Mouse (Mus musculus): Measurements from ENCODE around the gene Pop4.
A peak's percentile ranks its signal among the peaks of the same experiment; 100 is the strongest.
"Not testable (repeated sequence)": the region's sequence is repeated elsewhere in the genome, so short reads cannot be mapped to it uniquely, and the experiment has no call there.

The Pop4 gene

DNA sequence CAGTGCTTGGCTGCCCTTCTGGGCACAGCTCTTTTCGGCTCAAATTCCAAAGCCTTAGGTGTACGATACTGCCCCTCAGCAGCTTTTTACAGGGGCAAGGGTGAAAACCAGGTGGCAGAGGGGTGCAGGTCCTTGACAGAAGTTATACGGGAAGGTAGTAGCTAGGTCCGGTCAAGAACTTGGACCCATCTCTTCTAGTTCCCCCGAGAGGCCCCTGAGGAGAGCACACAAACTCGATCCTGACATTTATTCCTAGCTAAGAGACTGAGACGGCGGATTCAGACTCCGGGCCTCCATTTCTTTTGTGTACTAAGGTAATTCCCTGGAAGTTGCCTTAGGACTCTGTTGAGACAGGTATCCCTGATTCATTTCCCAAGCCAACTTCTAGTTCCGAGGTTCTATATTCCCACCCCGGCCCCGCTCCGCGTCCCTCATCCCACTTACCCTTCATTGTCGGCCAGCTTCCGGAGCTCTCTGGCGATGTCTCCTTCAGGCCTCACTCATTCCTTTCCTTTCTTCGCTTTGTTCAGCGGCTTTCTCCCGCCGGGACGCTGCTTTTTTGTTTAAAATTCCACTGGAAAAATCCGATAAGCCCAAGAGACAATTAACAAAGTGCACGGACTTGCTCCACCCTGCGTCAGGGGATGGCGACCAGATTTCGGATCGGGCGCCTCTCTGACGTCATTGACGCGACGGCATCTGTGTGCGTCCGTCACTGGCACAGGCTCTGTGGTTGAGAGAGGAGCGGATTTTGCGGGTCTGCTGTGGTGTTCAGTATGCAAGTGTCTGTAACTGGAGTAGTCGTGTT, at the start of gene Pop4:
Gene Pop4, minus strand, starts transcription at position 721 of the 808 bp plus-strand sequence.
- peak; percentile 90 for DNase-seq

DNA sequence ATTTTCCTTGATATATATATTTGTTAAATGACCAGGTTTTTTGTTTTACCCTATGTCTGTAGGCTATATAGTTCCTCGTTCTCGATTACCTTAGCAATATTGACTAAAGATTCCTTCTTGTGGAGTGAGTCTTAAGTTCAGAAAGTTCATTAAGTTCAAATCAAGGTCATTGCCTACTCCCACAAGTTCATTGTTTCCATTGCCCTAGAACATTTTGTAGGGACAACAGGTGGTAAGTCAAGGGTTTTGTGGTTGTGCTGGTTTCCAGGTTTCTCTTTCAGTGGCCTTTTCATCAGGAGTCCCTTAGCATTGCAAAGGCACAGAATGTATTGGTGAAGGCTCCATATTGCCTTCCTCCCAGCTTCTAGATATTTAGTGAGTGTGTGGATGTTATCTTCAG, 49.4 kb upstream of the Pop4 start:
- no peak for DNase-seq

DNA sequence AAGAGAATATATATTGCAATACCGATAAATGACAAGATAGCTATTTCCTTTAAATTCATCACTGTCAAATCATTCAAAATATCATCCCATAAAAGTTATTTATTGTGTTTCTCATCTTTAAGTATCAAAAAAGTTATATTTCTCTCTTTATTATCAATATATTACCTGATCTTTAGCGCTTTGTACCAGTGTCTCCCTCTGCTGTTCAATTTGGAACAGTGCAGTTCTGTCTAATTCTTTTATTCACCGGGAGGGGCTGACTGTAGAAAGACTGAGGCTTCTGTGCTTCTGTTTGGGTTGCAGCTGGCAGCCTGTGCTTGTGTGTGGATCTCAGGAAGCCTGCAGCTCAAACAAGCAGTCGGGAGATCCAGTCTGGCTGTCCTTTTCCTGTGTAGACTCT, 11.0 kb upstream of the Pop4 start:
- DNase-seq: not testable (repeated sequence)

DNA sequence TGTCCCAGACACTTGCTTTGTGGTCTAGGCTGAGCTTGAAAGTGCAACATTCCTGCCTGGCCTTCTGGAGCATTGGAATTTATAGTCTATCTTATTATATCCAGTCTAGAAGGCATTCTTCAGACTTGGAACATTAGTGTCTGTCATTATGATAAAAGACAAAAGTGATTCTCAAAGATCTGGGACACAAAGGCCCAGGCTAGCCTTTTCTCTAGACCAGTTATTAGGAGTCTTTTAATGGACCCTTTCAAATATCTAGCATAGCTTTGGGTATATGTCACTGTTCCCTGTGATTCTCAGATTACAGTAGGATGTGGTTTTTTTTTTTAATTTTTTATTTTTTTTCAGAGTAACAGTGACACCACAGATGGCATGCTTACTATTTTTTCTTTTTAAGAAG, 1.3 kb upstream of the Pop4 start:
- no peak for DNase-seq

DNA sequence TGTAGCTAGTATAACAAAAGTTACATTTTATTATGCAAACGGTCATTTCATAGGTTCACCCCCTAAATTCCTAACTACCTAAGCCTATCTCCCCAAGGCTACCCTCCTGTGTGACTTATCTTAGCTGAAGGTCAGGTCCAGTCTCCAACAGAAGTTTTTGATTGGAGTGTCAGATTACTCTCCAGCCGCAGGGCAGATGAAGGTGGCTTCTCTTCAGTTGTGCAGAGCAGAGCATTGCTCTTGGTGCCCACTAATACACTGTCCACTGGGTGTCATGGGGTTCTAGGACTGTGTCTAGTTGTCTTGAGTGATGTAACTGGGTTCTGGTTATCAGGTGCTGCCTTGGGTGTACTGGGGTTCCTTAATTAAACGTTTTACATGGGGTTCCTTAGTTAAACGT, 636 bp upstream of the Pop4 start:
- DNase-seq: no peak

DNA sequence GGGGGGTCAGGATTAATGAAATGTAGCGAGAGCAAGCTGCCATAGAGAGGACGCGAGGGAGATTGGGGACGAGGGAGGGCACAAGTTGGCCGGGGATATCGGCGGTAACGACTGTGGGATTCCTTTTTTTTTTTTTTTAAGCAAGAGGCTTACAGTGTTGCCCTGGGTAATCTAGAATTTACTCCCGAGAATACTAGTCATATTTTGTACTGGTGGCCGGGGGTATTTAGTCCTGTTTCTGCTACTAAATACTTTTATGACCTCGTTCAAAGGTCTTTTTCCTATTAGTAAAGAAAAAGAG, 238 bp upstream of the Pop4 start:
- no peak for DNase-seq

DNA sequence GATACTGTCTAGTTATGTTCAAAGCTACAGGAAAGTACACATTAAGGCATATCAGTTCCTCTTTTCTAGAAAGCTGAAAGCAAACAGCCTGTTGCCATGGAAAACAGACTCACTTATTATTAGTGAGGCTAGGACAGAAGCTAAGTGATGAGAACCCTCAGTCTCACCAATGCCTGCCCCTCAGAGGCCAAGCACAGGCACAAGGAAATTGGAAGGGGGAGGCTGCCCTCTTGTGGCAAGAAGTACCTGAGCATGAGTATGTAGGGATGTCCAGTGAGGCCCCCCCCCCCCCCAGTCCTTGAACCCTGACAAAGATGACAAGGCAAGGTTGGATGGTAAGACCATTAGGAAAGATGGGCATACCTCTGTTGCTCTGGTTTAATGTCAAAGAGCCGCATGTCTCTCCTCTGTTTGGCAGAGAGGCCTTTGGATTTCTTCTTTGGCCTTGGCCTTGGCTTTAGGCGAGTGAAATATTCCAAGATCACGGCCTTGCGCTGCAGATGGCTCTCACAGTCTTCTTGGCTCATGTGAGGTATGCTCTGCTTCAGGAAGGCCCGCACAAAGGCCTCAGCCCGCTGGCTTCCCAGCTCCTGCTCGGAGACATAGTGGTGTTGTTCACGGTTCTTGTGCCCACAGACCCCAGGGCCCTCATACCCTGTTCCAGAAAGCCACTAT, 4.1 kb downstream of the Pop4 start:
- DNase-seq: peak; percentile 73

DNA sequence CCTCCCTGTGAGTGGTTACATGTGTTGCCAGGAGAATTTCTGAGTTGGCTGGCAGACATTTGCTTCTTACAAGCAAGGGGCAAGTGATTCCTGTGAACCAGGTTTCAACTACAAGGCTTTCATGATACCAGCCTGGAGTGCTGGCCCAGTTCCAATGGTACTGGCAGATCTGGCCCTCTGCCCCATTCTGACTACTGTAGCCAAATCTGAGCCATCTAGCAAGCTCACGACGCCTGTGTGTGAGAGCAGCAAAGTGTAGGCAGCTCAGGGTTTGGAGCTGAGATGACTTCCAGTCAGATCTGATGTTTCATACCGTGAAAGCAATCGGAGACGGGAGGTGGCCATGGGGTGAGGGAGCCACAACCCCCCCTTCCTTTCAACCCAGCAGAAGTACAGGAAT, 8.8 kb downstream of the Pop4 start:
- peak; percentile 77 for DNase-seq

DNA sequence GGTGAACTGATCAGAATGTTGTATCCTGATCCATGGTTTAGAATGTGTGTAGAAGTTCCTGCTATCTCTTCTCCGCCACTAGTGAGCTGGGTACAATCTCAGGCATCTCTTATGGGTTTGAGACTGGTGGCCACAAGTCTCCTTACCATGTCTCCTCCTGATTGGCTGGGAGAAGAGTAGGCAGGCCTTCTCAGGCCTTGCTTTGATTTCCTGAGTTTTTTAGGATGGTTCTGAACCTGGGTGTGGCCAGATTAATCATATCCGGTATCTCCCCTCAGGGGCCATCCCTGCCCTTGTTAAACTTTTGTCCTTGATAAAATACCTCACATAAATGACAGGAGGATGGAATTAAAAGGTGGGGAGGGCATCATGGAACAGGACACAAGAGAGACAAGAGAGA, 11.6 kb downstream of the Pop4 start:
- DNase-seq: no peak

DNA sequence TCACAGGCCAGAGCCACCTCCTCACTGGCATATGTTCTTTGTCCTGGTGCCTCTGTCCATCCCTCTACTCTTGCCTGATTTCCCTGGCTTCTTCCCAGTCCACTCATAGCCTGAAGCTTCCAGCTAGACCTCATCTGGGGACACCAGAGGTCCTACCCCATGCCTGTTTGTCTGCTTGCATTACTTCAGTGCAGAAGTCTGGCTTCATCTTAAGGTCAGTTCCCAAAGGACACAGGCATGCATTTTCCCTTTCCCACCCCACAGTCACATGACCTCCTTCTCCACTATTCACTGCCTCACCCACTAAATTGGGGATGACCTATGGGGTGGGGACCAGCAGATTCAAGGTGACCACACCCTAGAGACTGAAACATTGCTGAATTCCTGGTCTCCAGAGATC, 17.8 kb downstream of the Pop4 start:
- no peak for DNase-seq

DNA sequence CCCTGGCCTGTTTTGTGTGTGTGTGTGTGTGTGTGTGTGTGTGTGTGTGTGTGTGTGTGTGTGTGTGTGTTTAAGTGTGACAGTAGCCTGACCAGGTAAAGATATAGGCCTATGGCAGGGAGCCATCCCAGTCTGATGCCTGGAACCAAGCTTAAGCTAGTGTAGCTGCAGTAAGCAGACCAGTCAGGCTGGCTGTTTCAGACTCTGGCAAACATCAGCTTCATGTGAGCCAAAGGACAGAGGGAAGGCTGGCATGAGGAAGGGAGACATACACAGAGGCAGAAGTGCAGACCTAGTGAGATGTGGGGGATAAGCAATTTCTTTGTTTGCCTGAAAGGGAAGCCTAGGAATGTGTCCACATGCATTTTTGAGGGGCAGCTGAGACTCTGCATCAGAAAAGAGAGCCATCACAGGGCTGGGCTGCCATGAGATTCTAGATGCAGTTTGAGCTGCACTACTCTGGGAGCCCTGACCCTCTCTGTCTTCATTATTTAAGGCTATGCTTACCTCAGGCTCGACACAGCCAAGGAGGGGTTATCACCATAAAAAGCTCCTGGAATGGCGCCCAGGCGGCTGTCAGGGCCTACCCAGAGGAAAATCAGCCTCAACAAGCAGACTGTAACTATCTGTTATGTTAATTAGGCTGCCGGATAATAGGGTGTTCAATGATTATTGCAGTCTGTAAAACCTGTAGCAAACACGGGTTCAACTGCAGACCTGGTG, 19.6 kb downstream of the Pop4 start:
- no peak for DNase-seq

DNA sequence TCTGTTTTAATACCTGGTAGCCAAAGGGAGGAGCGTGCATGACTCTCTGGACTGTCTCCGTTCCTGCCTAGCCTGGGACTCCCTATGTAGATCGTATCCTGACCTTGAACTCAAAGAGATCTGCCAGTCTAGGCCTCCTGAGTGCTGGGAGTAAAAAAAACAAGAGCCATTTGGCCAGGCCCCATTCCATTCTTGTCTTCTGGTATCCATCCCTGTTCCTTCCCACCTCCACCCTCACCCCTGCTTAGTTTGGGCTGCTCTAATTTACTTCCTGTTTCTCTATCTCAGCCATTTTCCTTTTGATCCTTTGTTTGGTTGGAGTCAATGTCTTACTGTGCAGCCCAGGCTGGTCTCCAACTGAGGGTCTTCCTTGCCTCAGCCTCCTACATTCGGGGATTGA, 28.8 kb downstream of the Pop4 start:
- no peak for DNase-seq

DNA sequence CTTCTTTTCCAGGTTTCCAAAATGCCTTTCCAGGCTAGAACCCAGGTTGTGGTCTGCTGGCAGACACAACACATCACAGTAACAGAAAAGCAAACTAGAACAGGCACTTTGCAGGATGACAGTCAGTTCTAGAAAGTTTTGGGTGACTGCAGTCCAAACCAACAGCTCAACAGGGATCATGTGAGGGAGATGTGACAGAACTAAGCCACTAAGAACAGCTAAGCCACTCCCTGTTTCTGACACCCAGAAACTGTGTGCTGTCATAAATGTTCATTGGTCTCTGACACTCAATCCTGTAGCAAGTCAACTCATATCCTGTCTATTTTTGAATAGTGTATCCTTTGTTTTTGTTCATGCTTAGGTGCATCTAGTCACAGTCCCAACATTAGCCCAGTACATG, 34.1 kb downstream of the Pop4 start:
- DNase-seq: no peak

DNA sequence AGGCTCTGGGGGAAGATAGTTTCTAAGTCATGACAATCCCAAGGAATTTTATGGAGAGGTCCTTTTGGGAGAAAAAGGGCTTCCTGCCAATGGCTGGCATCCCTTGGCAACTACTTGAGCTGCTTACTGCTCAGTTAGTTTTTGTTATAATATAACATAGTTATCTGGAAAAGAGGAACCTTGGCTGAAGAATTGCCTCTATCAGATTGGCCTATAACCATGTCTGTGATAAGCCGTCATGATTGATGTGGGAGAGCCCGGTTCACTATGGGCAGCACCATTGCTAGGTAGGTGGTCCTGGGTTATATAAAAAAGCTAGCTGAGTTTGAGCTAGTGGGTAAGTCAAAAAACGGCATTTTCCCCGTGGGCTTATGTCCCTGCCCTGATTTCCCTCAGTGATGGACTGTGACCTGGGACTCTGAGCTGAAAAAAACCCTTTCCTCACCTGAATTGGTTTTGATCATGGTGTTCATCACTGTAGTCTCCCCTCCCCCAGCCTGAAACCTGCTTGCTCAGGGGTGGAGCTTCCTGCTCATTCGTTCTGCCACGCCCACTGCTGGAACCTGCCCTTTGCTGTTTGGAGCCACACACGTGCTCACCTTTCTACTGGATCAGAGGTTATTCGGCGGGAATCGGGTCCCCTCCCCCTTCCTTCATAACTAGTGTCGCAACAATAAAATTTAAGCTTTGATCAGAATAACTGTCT, 34.7 kb downstream of the Pop4 start:
- no peak for DNase-seq

DNA sequence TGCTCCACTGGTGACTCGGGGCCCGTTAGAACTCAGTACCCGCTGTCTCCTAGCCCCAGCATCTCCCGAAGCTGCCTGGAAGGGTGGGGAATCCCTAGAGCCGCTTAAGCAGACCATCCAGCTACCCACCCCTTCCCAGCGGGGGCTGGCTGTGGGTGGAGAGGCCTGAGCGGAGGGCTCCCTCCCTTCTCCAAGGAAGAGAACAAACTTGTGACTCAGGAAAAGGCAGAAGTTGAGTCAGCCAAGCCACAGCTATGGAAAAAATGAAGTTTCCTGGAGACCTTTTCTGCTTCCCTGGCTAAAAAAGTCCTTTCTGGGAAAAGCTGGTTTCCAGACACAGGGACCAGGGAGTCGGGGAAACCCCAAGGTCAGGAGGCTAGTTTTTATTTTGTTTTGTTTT, 40.9 kb downstream of the Pop4 start:
- peak; percentile 35 for DNase-seq

DNA sequence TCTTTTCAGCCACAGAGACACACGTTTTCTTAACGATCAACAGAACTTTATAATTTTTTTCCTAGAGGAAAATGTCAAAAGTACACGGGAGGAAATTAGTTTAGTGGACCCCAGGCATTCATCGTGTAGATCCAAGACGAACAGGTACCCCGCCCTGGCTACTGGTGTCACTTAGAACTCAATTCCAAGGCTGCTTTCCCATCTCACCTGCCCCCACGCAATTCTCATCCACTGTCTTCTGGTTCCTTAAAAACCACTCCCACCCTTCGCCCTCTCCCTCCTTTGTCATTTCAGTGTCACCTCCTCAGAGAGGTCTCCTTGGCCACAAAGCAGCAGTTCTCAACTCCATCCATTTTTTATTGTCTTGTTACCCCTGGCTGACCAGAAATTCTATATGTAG, 42.9 kb downstream of the Pop4 start:
- DNase-seq: peak; percentile 59

DNA sequence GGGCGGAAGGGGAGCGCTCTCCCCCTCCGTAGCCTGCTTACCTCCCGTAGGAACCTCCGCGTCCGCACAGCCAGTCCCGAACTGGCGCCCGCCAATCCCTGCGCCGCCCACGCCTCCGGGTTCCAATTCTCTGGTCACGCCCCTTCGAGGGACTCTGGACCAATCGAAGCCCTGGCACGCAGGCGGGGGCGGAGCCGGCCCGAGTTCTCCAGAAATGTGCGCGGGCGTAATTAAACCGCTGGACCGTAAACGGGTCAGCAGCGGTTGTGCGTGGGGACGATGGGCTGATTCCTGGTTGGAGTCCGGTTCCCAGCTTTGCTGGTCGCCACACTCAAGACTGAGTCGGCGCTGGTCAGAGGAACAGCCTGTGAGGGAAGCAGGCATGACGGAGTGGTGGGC, 43.3 kb downstream of the Pop4 start, which contains the start of gene Plekhf1:
Gene Plekhf1, minus strand, starts transcription at position 117 of the 399 bp plus-strand sequence.
- peak; percentile 96 for DNase-seq

DNA sequence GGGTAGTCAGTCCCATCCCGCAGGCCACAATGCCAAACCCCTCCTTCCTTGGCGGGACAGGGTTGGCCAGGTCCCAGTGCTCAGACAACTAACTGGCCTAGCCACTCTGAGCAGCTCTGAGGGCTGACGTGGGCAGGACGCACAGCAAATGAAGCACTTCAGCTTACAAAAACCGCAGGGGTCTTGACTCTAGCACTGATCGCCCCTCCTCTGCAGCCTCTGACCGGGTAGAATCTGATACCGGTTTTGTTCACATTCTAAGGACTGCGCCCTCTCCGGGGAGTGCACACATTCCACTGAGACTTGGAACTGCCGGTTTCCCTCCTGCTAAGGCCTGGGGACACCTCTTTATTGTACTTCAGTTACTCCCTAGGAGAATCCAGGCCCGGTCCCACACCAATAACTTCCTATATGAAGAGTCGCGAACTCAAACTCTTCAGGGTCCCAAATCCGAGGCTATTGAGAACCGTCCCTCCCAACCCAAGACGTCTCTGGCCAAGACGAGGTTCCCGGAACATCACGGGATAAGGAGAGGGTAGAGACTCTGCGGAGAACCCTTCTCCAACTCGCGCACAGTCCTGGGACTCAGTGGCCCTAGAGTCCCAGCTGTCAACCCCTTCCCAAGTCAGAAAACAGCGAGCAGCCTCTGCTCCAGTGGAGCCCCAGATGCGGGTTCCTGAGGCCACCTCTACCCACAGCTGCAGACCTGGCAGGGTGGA, 43.9 kb downstream of the Pop4 start:
- peak; percentile 94 for DNase-seq

DNA sequence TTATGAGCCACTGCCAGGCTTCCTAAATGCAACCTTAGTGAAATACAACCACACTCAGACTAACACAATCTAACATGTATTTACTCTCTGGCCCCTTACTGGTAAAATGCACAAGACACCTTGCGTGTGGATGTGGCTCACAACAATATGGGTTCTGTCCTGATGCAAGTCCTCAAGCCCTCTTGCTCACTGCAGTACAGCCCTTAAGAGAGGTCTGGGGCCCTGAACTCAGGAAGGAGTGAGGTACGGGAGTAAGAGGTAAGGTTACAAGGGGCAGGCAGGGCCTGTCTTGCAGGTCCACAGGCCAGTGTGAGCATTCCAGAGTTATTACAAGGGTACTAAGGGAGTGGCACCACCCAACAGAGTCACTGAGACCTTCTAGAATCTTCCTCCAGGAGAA, 45.0 kb downstream of the Pop4 start:
- peak; percentile 58 for DNase-seq

DNA sequence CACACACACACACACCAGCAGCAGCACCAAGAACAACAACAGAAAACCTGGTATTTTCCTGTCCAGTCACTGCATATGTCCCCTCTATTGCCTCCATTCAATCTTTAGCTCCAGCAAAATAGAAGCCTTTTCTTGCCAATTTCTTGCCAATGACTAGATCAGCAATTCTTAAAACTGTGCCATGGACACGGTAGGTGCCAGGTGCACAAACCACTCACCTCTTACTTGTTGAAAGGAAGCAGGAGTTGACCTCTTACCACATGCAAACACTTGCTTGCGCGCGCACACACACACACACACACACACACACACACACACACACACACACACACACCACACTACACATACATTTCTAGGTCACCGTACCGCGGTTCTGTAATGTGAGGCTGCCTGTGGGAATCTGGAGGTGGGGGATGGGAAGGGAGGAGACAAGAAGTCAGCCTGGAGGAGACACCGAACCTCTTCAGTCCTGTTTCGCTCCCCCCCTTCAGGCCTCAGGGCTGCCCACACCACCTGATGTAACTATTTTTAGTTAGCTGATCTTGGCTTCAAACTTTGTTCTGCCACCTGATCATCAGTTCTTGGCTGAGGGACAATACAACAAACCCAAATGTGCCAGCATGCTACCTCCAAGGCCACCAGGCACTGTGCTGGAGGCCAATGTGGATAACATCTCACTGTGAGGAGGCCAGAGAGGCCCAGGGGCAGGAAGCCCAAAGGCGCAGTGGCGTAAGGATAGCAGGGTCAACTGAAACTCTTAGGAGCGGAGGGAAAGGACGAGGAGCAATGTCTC, 46.5 kb downstream of the Pop4 start:
- DNase-seq: peak; percentile 94

DNA sequence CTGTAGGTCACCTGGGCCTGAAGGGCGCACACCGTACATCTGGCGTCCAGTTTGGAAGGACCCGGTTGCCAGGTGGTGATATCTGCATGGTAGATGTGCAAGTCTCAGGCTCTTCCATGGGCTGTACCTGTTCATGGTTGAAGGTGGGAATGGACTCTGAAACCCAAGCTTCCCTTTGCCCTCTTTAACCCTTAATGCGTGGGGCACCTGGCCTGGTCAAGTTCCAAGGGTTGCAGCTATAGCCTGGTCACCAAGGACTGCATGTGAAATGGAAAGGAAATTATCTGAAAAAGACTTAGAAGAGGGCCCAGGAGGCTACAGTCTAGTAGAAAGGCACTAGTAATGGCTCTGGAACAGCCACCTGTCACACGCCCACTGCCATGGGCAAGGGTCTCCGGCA, 50.4 kb downstream of the Pop4 start:
- peak; percentile 46 for DNase-seq

DNA sequence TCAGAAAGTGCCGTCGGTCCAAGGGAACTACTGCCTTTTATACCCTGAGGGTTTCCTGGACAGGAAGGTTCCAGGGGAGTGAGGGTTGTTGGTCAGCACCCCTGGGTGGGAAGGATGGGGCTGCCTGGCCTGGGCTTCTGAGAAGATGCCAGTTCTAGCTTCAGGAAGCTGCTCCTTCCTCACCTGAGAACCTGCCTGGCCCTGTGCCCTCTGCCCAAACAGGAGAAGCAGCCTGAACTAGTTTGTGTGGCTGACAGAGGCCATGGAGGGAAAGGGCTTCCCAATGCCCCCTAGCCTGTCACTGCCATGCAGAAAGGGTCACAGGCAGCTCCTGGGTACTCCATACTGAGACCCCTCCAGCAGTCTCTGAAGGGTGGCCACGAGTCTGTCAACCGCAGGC, 51.7 kb downstream of the Pop4 start:
- DNase-seq: no peak

Data from cerebellum, adult 9-11 months (tissue).